Mouse (Mus musculus): ENCODE results near the gene Rap1gap2.
A peak's percentile ranks its signal among the peaks of the same experiment; 100 is the strongest.

GRCm38 (mm10) chr11:74371393-74372100 lies 239.2 kb downstream of the Rap1gap2 start:
- no peak for TF ChIP-seq POLR2A (IDR thresholded peaks at IDR 0.05; ENCODE audit: low read depth, low read length)
- peak; percentile 41; the same call in 1 of the 2 replicates for TF ChIP-seq CTCF (IDR thresholded peaks at IDR 0.05; ENCODE audit: borderline replicate concordance, insufficient read depth, low read length)
